Mouse (Mus musculus) forebrain, embryonic 11.5 days (tissue): ENCODE measurements around the gene Mab21l3. TPM values are rescaled to one million over a fixed set of nuclear protein-coding genes. Genes with fewer than 3 reads are reported as not detected.

Experiments
- ATAC-seq: fragments of 200-750 bp; cut with Nextera tagmentation; replicated peaks from 2 replicates; pipeline ENCODE4 v1.8.0; 2017; ENCODE audit warnings: moderate TSS enrichment; ENCODE audit not compliant: low FRiP score
- DNase-seq: peaks from one replicate; pipeline ENCODE4 v3.0.0-alpha.2; 2017; ENCODE audit warnings: low spot score
- H3K27ac ChIP-seq: fragments of 300-500 bp; sonication (generic); 2 replicates; pipeline ENCODE4 v1.5.1; 2014; ENCODE audit warnings: low read depth, low read length
- H3K27me3 ChIP-seq: fragments of 300-500 bp; sonication (generic); 2 replicates; pipeline ENCODE4 v1.6.1; 2014; ENCODE audit warnings: mild to moderate bottlenecking, low read length, mixed read lengths; ENCODE audit not compliant: control insufficient read depth, insufficient read depth
- H3K36me3 ChIP-seq: fragments of 300-500 bp; sonication (generic); 2 replicates; pipeline ENCODE4 v1.6.1; 2014; ENCODE audit warnings: mild to moderate bottlenecking, low read length, moderate library complexity, mixed read lengths; ENCODE audit not compliant: control insufficient read depth, insufficient read depth
- H3K4me1 ChIP-seq: fragments of 300-500 bp; sonication (generic); replicated peaks from 2 replicates; pipeline ENCODE4 v1.6.1; 2014; ENCODE audit warnings: low read length, mixed read lengths; ENCODE audit not compliant: control insufficient read depth, insufficient read depth
- H3K4me2 ChIP-seq: fragments of 300-500 bp; sonication (generic); 2 replicates; pipeline ENCODE4 v1.6.1; 2014; ENCODE audit warnings: low read depth, mild to moderate bottlenecking, low read length, moderate library complexity, mixed read lengths; ENCODE audit not compliant: severe bottlenecking
- H3K4me3 ChIP-seq: fragments of 300-500 bp; sonication (generic); 2 replicates; pipeline ENCODE4 v1.5.1; 2014; ENCODE audit warnings: low read depth, low read length
- H3K9ac ChIP-seq: fragments of 300-500 bp; sonication (generic); 2 replicates; pipeline ENCODE4 v1.6.1; 2014; ENCODE audit warnings: low read length
- H3K9me3 ChIP-seq: fragments of 300-500 bp; sonication (generic); 2 replicates; pipeline ENCODE4 v1.6.1; 2016; ENCODE audit warnings: low read length, mixed read lengths; ENCODE audit not compliant: control insufficient read depth
- WGBS: fragments of 180-500 bp; shearing (Covaris S2); extraction: QIAGEN DNeasy Blood & Tissue Kit; methylation state at CpG from one replicate; pipeline ENCODE4 v1.1.7; 2014; 5-methylcytosine and 5-hydroxymethylcytosine counted together
- polyA plus RNA-seq: library from polyadenylated mRNA; unstranded; fragments of >200 nt; fragmentation: Nextera tagmentation; extraction: Ambion mirVana; gene quantifications from 2 replicates; pipeline ENCODE4 v1.2.1, GENCODE M21; 2014

Gene Mab21l3
- polyA plus RNA-seq, 1 experiment from 2014 or later, result 0.92 TPM

- Histone ChIP-seq H3K36me3 (no peaks in the 10 kb centered on the region), H3K4me2 (no peak overlapping the region), H3K4me1 (no peaks in the 10 kb centered on the region; the same call in 1 of the 2 replicates), H3K9ac (no peak overlapping the region), H3K4me3 (no peak overlapping the region), H3K27ac (no peak overlapping the region), H3K27me3 (no peaks in the 10 kb centered on the region), H3K9me3 (no peaks in the 10 kb centered on the region)
- DNase-seq (no peak), ATAC-seq (no peak)
- WGBS, result 58% methylated on average over 7 of the region's 7 CpGs
These were observed 11.0 kb upstream of the Mab21l3 start for GRCm38 (mm10) chr3:101859740-101860139.

GRCm38 (mm10) chr3:101854075-101854474 is 5.3 kb upstream of the Mab21l3 start:
- Histone ChIP-seq H3K4me2 (no peak overlapping the region), H3K9me3 (no peaks in the 10 kb centered on the region), H3K4me3 (no peak overlapping the region), H3K4me1 (no peaks in the 10 kb centered on the region), H3K9ac (no peak overlapping the region), H3K27ac (no peak overlapping the region), H3K27me3 (no peaks in the 10 kb centered on the region), H3K36me3 (no peaks in the 10 kb centered on the region)
- 78% methylated on average over 1 of the region's 1 CpGs for WGBS
- DNase-seq (no peak), ATAC-seq (no peak)

- Histone ChIP-seq H3K36me3 (no peaks in the 10 kb centered on the region), H3K9me3 (no peaks in the 10 kb centered on the region), H3K4me1 (no peaks in the 10 kb centered on the region), H3K27me3 (no peaks in the 10 kb centered on the region), H3K9ac (no peak overlapping the region), H3K4me2 (no peak overlapping the region), H3K27ac (no peak overlapping the region), H3K4me3 (no peak overlapping the region)
- DNase-seq (no peak), ATAC-seq (no peak)
- 88% methylated on average over 6 of the region's 6 CpGs for WGBS
These were observed 2.6 kb upstream of the Mab21l3 start for GRCm38 (mm10) chr3:101851363-101851762.

GRCm38 (mm10) chr3:101846096-101846495 is 2.7 kb downstream of the Mab21l3 start:
- ATAC-seq (no peak), DNase-seq (no peak)
- H3K4me1 ChIP-seq, result no peaks in the 10 kb centered on the region
- H3K9ac ChIP-seq, result no peak overlapping the region
- no peak overlapping the region for H3K27ac ChIP-seq
- no peaks in the 10 kb centered on the region for H3K27me3 ChIP-seq
- 73% methylated on average over 4 of the region's 4 CpGs for WGBS
- no peaks in the 10 kb centered on the region for H3K9me3 ChIP-seq
- H3K4me2 ChIP-seq, result no peak overlapping the region
- H3K4me3 ChIP-seq, result no peak overlapping the region
- no peaks in the 10 kb centered on the region for H3K36me3 ChIP-seq

- WGBS, result 83% methylated on average over 7 of the region's 7 CpGs
- Histone ChIP-seq H3K36me3 (no peaks in the 10 kb centered on the region), H3K9me3 (no peaks in the 10 kb centered on the region), H3K4me3 (no peak overlapping the region), H3K27me3 (no peaks in the 10 kb centered on the region), H3K9ac (no peak overlapping the region), H3K27ac (no peak overlapping the region), H3K4me2 (no peak overlapping the region), H3K4me1 (no peaks in the 10 kb centered on the region)
- DNase-seq (peak; percentile 38), ATAC-seq (no peak)
These were observed 6.2 kb downstream of the Mab21l3 start for GRCm38 (mm10) chr3:101842372-101843094.

- no peaks in the 10 kb centered on the region for H3K9me3 ChIP-seq
- H3K27ac ChIP-seq, result no peak overlapping the region
- WGBS, result 88% methylated on average over 9 of the region's 9 CpGs
- no peak overlapping the region for H3K4me2 ChIP-seq
- peaks cover 2% of the 10 kb centered on the region; the same call in 1 of the 2 replicates for H3K4me1 ChIP-seq
- H3K36me3 ChIP-seq, result no peaks in the 10 kb centered on the region
- no peaks in the 10 kb centered on the region for H3K27me3 ChIP-seq
- DNase-seq (peak; percentile 41), ATAC-seq (no peak)
- no peak overlapping the region for H3K9ac ChIP-seq
- H3K4me3 ChIP-seq, result no peak overlapping the region
These were observed 9.4 kb downstream of the Mab21l3 start for GRCm38 (mm10) chr3:101839327-101839726.

- Histone ChIP-seq H3K27ac (no peak overlapping the region), H3K9me3 (no peaks in the 10 kb centered on the region), H3K27me3 (no peaks in the 10 kb centered on the region), H3K4me1 (peaks cover 2% of the 10 kb centered on the region; the same call in 1 of the 2 replicates), H3K9ac (no peak overlapping the region), H3K36me3 (no peaks in the 10 kb centered on the region), H3K4me3 (no peak overlapping the region), H3K4me2 (no peak overlapping the region)
- DNase-seq, result peak; percentile 37
- 83% methylated on average over 3 of the region's 3 CpGs for WGBS
- no peak for ATAC-seq
These were observed 11.8 kb downstream of the Mab21l3 start for GRCm38 (mm10) chr3:101836971-101837370.

GRCm38 (mm10) chr3:101836532-101836931 is 12.2 kb downstream of the Mab21l3 start:
- Histone ChIP-seq H3K4me2 (peak overlapping the region; percentile 37), H3K4me1 (peaks cover 2% of the 10 kb centered on the region; the same call in 1 of the 2 replicates)
- 76% methylated on average over 5 of the region's 5 CpGs for WGBS

GRCm38 (mm10) chr3:101836045-101836444 is 12.7 kb downstream of the Mab21l3 start:
- 0% methylated on average over 8 of the region's 8 CpGs for WGBS
- Histone ChIP-seq H3K9ac (peak overlapping the region; percentile 46), H3K27ac (peak overlapping the region; percentile 43; the same call in 1 of the 2 replicates), H3K36me3 (no peaks in the 10 kb centered on the region), H3K9me3 (no peaks in the 10 kb centered on the region), H3K4me1 (peaks cover 2% of the 10 kb centered on the region; the same call in 1 of the 2 replicates), H3K4me3 (no peak overlapping the region), H3K4me2 (peak overlapping the region; percentile 37), H3K27me3 (no peaks in the 10 kb centered on the region)
- ATAC-seq (peak; percentile 97), DNase-seq (peak; percentile 91)

More at GRCm38 (mm10) chr3:101836532-101836931, 12.2 kb downstream of the Mab21l3 start:
- Histone ChIP-seq H3K36me3 (no peaks in the 10 kb centered on the region), H3K4me3 (no peak overlapping the region), H3K9ac (peak overlapping the region; percentile 46), H3K27me3 (no peaks in the 10 kb centered on the region), H3K9me3 (no peaks in the 10 kb centered on the region), H3K27ac (no peak overlapping the region)
- ATAC-seq, result 0 out of 2 replicates have a peak, but pooled peaks have one; percentile 16
- DNase-seq, result peak; percentile 29
